Mouse (Mus musculus) bone marrow, adult 2 months (tissue): ENCODE measurements around the gene Phykpl.

Experiments used
- CTCF ChIP-seq: fragments of 200-500 bp; IDR thresholded peaks from 2 replicates; pipeline ENCODE4 v1.5.1; 2011; ENCODE audit warnings: low read length, control low read depth; ENCODE audit not compliant: control insufficient read depth, insufficient read depth
- POLR2A ChIP-seq: fragments of 200-500 bp; IDR thresholded peaks from 2 replicates; pipeline ENCODE4 v1.6.1; 2011; ENCODE audit warnings: low read depth, mild to moderate bottlenecking, control low read depth, low read length, borderline replicate concordance; ENCODE audit not compliant: control insufficient read depth

- no peak for TF ChIP-seq POLR2A
- no peak for TF ChIP-seq CTCF
These were observed 66.3 kb downstream of the Phykpl start, which contains the start of the genes N4bp3 and D930048N14Rik for GRCm38 (mm10) chr11:51650691-51651515.
